Mouse (Mus musculus) embryonic facial prominence, embryonic 11.5 days (tissue): ENCODE measurements around the gene Cacna1i. TPM values are rescaled to one million over a fixed set of nuclear protein-coding genes. Genes with fewer than 3 reads are reported as not detected.

ENCODE experiments used
- ATAC-seq: fragments of 200-750 bp; cut with Nextera tagmentation; replicated peaks from 2 replicates; pipeline ENCODE4 v1.8.0; 2017; ENCODE audit warnings: low read depth; ENCODE audit not compliant: insufficient number of reproducible peaks, low FRiP score, low TSS enrichment
- DNase-seq: peaks from one replicate; pipeline ENCODE4 v3.0.0-alpha.2; 2015; ENCODE audit warnings: low spot score
- H3K27ac ChIP-seq: fragments of 300-500 bp; sonication (generic); replicated peaks from 2 replicates; pipeline ENCODE4 v1.5.1; 2014; ENCODE audit warnings: mild to moderate bottlenecking, low read depth, low read length, control low read depth
- H3K27me3 ChIP-seq: fragments of 300-500 bp; sonication (generic); 2 replicates; pipeline ENCODE4 v1.6.1; 2014; ENCODE audit warnings: mild to moderate bottlenecking, low read length, moderate library complexity, mixed read lengths; ENCODE audit not compliant: control insufficient read depth, insufficient read depth
- H3K36me3 ChIP-seq: fragments of 300-500 bp; sonication (generic); replicated peaks from 2 replicates; pipeline ENCODE4 v1.6.1; 2014; ENCODE audit warnings: low read depth, mild to moderate bottlenecking, low read length, moderate library complexity, mixed read lengths; ENCODE audit not compliant: control insufficient read depth, insufficient read depth
- H3K4me1 ChIP-seq: fragments of 300-500 bp; sonication (generic); 2 replicates; pipeline ENCODE4 v1.6.1; 2014; ENCODE audit warnings: low read length, mixed read lengths; ENCODE audit not compliant: control insufficient read depth, insufficient read depth
- H3K4me2 ChIP-seq: fragments of 300-500 bp; sonication (generic); 2 replicates; pipeline ENCODE4 v1.6.1; 2014; ENCODE audit warnings: low read depth, mild to moderate bottlenecking, control low read depth, low read length, moderate library complexity
- H3K4me3 ChIP-seq: fragments of 300-500 bp; sonication (generic); 2 replicates; pipeline ENCODE4 v1.5.1; 2014; ENCODE audit warnings: low read depth, low read length, control low read depth
- H3K9ac ChIP-seq: fragments of 300-500 bp; sonication (generic); replicated peaks from 2 replicates; pipeline ENCODE4 v1.6.1; 2014; ENCODE audit warnings: mild to moderate bottlenecking, control low read depth, low read length
- H3K9me3 ChIP-seq: fragments of 300-500 bp; sonication (generic); replicated peaks from 2 replicates; pipeline ENCODE4 v1.6.1; 2016; ENCODE audit warnings: mild to moderate bottlenecking, low read length, inconsistent platforms, mixed read lengths; ENCODE audit not compliant: control insufficient read depth
- WGBS: fragments of 180-500 bp; shearing (Covaris S2); extraction: QIAGEN DNeasy Blood & Tissue Kit; methylation state at CpG from one replicate; pipeline ENCODE4 v1.1.7; 2014; 5-methylcytosine and 5-hydroxymethylcytosine counted together
- polyA plus RNA-seq: library from polyadenylated mRNA; unstranded; fragments of >200 nt; fragmentation: Nextera tagmentation; extraction: Ambion mirVana; gene quantifications from 2 replicates; pipeline ENCODE4 v1.2.1, GENCODE M21; 2014

Cacna1i gene
- 0.11 TPM in 1 of 2 replicates, not detected in the other for polyA plus RNA-seq

GRCm38 (mm10) chr15:80286851-80287415, at the start of gene Cacna1i:
Cacna1i (plus strand) TSS chr15:80287238.
- Histone ChIP-seq H3K36me3 (no peaks in the 10 kb centered on the region), H3K9me3 (no peaks in the 10 kb centered on the region), H3K27me3 (peaks cover 45% of the 10 kb centered on the region), H3K9ac (peak within 1 kb of the TSS; percentile 34; the same call in 1 of the 2 replicates), H3K4me2 (peak within 1 kb of the TSS; percentile 96), H3K27ac (no peak within 1 kb of the TSS), H3K4me1 (no peaks in the 10 kb centered on the region), H3K4me3 (peak within 1 kb of the TSS; percentile 45)
- ATAC-seq (no peak), DNase-seq (no peak)
- WGBS: under 1% methylated on average over 49 of the region's 50 CpGs

GRCm38 (mm10) chr15:80248135-80248534, 38.9 kb upstream of the Cacna1i start:
- ATAC-seq (no peak), DNase-seq (no peak)
- no peak overlapping the region for H3K4me3 ChIP-seq
- peaks cover 14% of the 10 kb centered on the region for H3K36me3 ChIP-seq
- no peaks in the 10 kb centered on the region for H3K27me3 ChIP-seq
- H3K4me1 ChIP-seq: no peaks in the 10 kb centered on the region
- 95% methylated on average over 12 of the region's 12 CpGs for WGBS
- no peak overlapping the region for H3K9ac ChIP-seq
- no peak overlapping the region for H3K4me2 ChIP-seq
- H3K9me3 ChIP-seq: no peaks in the 10 kb centered on the region
- no peak overlapping the region for H3K27ac ChIP-seq

DNA sequence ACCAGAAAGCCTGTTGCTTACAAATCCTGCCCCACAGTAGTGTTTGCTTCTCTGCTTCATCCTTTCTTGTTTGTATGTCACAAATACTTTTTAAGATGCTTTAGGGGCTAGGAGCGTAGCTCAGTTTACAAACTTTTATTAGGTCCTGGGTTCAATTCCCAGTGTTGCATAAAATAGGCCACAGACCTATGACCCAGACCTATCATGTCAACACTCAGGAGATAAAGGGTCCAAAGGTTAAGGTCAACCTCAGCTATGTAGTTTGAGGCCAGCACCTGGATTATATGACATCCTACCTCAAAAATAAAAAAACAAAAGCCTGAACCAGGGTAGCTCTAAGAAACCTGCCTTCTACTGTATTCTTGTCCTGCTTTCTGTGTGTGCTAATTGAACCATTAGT, 38.4 kb upstream of the Cacna1i start:
- no peak for DNase-seq
- H3K36me3 ChIP-seq: peaks cover 14% of the 10 kb centered on the region
- 90% methylated on average over 1 of the region's 1 CpGs for WGBS

DNA sequence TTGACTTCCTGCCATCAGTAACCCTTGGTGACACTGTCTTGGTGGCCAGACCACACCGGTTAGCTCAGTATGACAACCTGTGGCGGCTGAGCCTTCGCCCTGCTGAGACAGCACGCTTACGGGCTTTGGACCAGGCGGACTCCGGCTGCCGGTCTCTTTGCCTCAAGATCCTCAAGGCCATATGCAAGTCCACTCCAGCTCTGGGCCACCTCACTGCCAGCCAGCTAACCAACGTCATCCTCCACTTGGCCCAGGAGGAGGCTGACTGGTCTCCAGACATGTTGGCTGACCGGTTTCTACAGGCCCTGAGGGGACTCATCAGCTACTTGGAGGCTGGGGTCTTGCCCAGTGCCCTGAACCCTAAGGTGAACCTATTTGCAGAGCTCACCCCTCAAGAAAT, 37.4 kb upstream of the Cacna1i start:
- Histone ChIP-seq H3K4me1 (no peaks in the 10 kb centered on the region), H3K4me3 (no peak overlapping the region), H3K9ac (no peak overlapping the region), H3K9me3 (no peaks in the 10 kb centered on the region), H3K4me2 (no peak overlapping the region), H3K36me3 (peaks cover 14% of the 10 kb centered on the region), H3K27me3 (no peaks in the 10 kb centered on the region), H3K27ac (no peak overlapping the region)
- 91% methylated on average over 10 of the region's 10 CpGs for WGBS
- ATAC-seq (no peak), DNase-seq (no peak)

More for the DNA sequence above, 38.4 kb upstream of the Cacna1i start:
- ATAC-seq: no peak
- Histone ChIP-seq H3K27ac (no peak overlapping the region), H3K4me3 (no peak overlapping the region), H3K9ac (no peak overlapping the region), H3K27me3 (no peaks in the 10 kb centered on the region), H3K4me1 (no peaks in the 10 kb centered on the region), H3K4me2 (no peak overlapping the region), H3K9me3 (no peaks in the 10 kb centered on the region)

- no peak overlapping the region for H3K4me3 ChIP-seq
- no peak overlapping the region for H3K4me2 ChIP-seq
- ATAC-seq: no peak
- DNase-seq: no peak
- no peaks in the 10 kb centered on the region for H3K4me1 ChIP-seq
- no peaks in the 10 kb centered on the region for H3K27me3 ChIP-seq
- no peak overlapping the region for H3K9ac ChIP-seq
- 92% methylated on average over 6 of the region's 6 CpGs for WGBS
- H3K36me3 ChIP-seq: peaks cover 14% of the 10 kb centered on the region
- no peak overlapping the region for H3K27ac ChIP-seq
- no peaks in the 10 kb centered on the region for H3K9me3 ChIP-seq
Observed at GRCm38 (mm10) chr15:80250586-80250985, 36.5 kb upstream of the Cacna1i start.

- Histone ChIP-seq H3K9ac (no peak overlapping the region), H3K4me1 (no peaks in the 10 kb centered on the region; the same call in 1 of the 2 replicates), H3K27me3 (no peaks in the 10 kb centered on the region), H3K27ac (peak overlapping the region; percentile 70; the same call in 1 of the 2 replicates), H3K4me3 (no peak overlapping the region), H3K4me2 (no peak overlapping the region), H3K9me3 (no peaks in the 10 kb centered on the region), H3K36me3 (peaks cover 11% of the 10 kb centered on the region)
- no peak for ATAC-seq
- 32% methylated on average over 2 of the region's 2 CpGs for WGBS
- DNase-seq: peak; percentile 80
Observed at GRCm38 (mm10) chr15:80253530-80253929, 33.5 kb upstream of the Cacna1i start.

- Histone ChIP-seq H3K4me2 (peak overlapping the region; percentile 67), H3K9me3 (no peaks in the 10 kb centered on the region), H3K36me3 (peaks cover 8% of the 10 kb centered on the region), H3K9ac (peak overlapping the region; percentile 56), H3K4me1 (no peaks in the 10 kb centered on the region; the same call in 1 of the 2 replicates), H3K4me3 (peak overlapping the region; percentile 39), H3K27me3 (no peaks in the 10 kb centered on the region), H3K27ac (peak overlapping the region; percentile 70)
- DNase-seq (no peak), ATAC-seq (no peak)
- 51% methylated on average over 6 of the region's 6 CpGs for WGBS
Observed at GRCm38 (mm10) chr15:80254207-80254606, 32.8 kb upstream of the Cacna1i start.

- under 1% methylated on average over 62 of the region's 62 CpGs for WGBS
- Histone ChIP-seq H3K27ac (peak within 1 kb of the TSS; percentile 92), H3K36me3 (peaks cover 5% of the 10 kb centered on the region)
Observed at GRCm38 (mm10) chr15:80254847-80255645, 32.0 kb upstream of the Cacna1i start, which contains the start of gene Atf4. Atf4 (plus strand) TSS chr15:80255184.

More at GRCm38 (mm10) chr15:80254847-80255645, 32.0 kb upstream of the Cacna1i start, which contains the start of gene Atf4:
- peak; percentile 93 for ATAC-seq
- Histone ChIP-seq H3K4me3 (peak within 1 kb of the TSS; percentile 83), H3K4me1 (no peaks in the 10 kb centered on the region; the same call in 1 of the 2 replicates), H3K9me3 (no peaks in the 10 kb centered on the region), H3K9ac (peak within 1 kb of the TSS; percentile 99), H3K27me3 (no peaks in the 10 kb centered on the region), H3K4me2 (peak within 1 kb of the TSS; percentile 86)
- peak; percentile 99 for DNase-seq
